Mouse (Mus musculus) thymus, postnatal 10 days (tissue): Measurements from ENCODE around the gene Gm20388.

Source experiments
- DNase-seq, 2 experiments: peaks; one replicate each; pipeline ENCODE4 v3.0.0; 2021; ENCODE audit warnings: low spot score in 2 of 2

The Gm20388 gene

DNA sequence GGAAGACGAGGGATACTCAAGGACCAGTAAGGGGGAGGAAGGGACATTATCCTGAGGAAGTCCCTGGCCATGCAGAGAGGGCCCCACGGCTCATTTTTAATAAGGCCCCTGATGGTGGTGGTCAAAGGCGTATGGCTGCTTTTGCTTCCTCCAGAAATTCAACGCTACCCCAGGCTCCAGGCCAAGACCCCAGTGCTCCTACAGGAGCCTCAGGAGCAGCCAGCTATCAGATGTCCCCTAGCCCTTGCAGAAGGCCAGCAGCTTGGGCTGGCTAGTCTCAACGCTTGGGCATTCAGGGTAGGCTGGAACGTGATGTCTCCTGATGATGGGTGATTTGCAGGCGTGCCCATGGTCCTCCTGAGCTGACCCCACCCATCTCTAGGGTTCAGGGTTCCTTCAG is 521.8 kb downstream of the Gm20388 start:
- DNase-seq = no peak

DNA sequence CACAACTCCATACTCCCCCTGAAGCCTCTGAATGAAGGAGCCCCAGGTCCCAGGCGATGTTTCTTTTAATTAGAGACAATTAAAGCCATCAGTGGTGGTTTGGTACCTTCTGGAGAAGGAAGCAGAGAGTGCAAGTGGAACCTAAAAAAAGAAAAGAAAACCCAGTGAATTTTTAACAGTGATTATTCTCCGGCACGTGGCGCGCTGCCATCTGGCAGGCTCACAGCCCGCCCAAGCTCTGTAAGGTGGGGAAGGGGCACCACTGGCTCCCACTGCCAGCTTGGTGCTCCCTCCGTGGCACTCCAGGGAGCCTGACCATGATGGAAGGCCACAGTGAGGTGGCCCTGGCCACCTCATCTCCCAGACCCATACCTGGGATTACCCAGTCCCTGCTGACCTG is 522.5 kb downstream of the Gm20388 start:
- DNase-seq = no peak

DNA sequence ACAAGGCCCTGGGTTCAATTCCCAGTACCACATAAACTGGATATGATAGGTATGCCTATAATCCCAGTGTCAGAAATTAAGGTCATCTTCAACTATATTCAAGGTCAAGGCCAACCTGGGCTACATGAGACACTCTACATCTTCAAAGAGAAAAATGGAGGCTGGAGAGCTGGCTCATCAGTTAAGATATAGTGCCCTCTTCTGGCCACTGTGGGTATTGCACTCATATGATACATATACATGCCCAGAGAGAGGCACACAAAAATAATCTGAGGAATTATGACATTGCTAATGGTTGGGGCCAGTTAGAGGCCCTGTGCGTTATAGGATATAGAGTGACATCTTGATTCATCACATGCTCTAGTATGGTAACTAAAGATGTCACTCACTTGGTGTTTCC is 523.1 kb downstream of the Gm20388 start:
- DNase-seq = no peak

DNA sequence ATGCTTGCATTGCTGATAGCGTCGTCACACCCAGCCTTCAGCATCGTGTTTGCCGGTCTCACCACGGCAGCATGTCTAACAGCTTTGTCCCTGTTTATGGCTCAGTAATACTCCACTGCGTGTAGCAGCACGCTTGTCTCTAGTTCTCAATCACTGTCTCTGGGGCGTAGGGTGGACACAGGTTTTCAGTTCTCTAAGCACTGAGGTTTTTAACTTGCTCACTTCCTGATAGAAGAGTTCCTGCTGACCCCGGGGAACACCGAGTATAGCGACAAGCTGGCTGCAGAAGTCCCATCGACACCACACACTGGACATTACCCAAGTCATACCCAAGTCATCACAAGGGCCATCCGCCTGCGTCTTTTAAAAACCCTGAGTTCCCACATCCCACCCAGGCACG is 525.1 kb downstream of the Gm20388 start:
- no peak for DNase-seq

DNA sequence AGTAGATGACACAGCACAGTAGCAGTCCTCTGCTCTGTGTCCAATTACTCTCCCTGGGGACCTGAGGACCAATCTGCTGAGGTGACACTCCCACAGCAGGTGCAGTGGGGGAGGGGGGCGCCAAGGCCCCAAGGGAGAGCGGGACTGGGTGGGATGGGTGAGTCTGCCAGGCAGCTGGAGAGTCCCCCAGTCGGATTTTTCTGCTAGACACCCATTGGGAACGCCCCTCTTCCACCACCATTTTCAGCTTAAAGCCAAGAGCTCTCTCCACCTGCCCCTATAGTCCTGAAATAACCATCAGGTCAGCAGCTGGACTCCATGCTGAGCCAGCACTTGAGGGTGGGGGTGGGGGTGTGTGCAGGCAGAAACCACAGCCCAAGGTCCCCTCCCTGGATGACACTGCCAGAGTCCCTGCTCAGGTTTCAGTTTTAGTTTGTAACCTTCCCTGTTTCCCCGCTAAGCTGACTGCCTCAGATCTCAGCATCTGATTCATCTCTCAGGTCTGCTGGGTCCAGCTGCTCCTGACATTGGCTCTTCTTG is 525.9 kb downstream of the Gm20388 start:
- no peak for DNase-seq

- DNase-seq = no peak
Measured at GRCm38 (mm10) chr8:120437207-120437606, 526.6 kb downstream of the Gm20388 start.

GRCm38 (mm10) chr8:120437666-120438395 is 527.2 kb downstream of the Gm20388 start:
- no peak for DNase-seq

GRCm38 (mm10) chr8:120439309-120439708 is 528.7 kb downstream of the Gm20388 start:
- no peak for DNase-seq

DNA sequence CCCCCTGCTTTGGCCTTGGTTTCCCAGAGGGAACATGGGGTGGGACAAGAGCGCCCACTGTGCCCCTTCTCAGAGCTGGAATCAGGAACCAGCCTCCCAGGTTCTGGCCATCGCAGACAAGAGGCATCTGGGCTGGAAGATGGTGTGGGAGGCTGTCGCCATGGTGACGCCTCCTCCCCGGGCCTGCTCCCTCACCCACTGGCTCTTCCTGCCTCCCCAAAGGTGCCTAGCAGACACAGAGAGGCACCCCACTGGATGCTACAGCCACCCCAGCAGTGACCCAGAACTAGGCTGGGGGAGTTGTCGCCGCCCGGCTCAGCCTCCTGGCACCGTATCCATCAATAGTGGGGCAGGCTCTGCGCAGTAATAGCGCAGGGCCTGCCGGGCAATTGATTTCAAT is 530.1 kb downstream of the Gm20388 start:
- DNase-seq = no peak

DNA sequence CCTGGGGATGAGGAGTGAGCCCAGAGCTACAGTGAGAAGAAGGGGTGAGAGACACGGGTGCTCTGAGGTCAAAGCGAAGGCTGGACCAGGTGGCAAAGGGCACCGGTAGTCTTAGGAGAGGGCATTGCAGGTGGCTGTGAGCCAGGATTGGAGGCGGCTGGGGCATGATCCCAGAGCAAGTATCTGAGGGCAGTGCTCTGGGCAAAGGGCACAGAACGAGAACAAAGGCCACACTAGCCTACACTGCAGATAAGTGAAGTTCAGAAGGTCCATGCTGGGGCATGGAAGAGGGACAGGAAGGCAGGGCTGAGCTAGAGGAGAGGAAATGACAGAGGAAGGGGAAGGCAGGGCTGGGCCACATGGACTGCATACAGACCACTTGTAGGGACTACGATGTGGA is 531.0 kb downstream of the Gm20388 start:
- DNase-seq = no peak

DNA sequence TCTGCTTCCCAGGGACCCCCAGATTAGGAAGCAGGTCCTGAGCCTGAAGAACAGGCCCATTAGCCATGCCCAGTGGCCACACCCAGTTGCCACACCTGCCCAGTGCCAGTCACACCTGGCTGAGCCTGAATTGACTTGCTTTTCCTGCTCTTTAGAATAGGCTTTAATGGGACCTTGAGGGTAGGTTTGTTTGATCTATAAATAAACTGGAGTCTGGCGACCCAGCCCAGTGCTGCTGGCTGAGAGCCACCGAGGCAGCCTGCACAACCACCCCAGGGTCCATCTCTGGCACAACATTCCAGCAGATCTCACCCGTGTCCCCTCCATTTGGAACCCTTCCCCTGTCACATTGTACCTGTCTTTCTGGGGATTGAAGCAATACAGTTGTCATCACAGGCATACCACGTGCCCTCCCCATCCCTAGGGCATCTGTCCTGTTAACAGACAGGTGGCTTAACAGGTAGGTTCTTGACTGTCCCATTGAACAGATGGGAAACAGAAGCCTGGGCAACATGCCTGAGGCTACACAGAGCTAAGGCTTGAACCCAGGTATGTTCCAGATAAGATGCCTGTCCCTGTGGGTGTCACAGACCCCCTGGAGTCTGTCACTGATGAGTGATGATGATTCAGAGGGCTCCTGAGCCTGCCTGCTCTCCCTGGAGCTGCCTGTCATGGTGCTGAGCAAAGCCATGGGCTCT is 531.8 kb downstream of the Gm20388 start:
- no peak for DNase-seq

GRCm38 (mm10) chr8:120445249-120445648 is 534.6 kb downstream of the Gm20388 start:
- DNase-seq = no peak

DNA sequence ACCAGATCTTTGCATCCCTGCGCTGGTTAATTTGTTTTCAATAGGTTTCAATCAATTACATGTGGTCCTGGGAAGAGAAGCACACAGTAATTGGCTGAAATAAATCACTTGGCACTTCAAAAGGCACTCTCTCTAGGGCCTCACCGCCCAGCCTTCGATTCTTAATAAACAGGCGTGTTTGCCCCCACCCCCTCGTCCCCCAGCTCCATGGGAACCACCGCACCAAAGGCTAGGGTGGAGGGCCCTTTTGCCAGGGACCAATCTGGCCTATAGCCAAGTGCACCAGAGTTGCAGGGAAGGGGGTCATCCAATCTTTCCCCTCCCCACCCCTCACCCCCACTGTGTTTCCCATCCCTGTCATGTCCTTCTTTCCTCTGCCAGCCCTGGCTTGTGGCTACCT is 537.5 kb downstream of the Gm20388 start:
- no peak for DNase-seq

- DNase-seq = no peak
Measured at GRCm38 (mm10) chr8:120449139-120449538, 538.5 kb downstream of the Gm20388 start.

DNA sequence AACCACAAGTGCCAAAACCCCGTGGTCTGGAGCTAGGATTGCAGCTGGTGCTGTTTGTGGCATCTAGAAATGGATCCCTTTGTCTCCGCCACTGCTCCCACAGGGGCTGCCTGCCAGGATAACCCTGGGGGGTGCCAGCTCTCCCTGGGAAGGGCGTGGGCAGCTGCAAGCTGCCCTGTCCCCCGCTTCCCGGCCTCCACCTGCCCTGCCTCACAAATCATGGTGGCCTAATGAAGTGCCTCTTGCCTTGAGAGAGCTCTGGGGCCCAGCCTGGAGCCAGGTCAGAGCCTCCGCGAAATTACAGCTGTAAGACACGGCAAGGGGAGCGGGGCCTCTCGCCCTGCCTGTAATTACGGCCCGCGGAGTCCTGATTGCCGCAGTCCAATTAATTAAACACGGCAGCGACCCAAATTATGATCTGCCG is 539.0 kb downstream of the Gm20388 start:
- no peak for DNase-seq

- no peak for DNase-seq
Measured at GRCm38 (mm10) chr8:120452111-120452510, 541.5 kb downstream of the Gm20388 start.

DNA sequence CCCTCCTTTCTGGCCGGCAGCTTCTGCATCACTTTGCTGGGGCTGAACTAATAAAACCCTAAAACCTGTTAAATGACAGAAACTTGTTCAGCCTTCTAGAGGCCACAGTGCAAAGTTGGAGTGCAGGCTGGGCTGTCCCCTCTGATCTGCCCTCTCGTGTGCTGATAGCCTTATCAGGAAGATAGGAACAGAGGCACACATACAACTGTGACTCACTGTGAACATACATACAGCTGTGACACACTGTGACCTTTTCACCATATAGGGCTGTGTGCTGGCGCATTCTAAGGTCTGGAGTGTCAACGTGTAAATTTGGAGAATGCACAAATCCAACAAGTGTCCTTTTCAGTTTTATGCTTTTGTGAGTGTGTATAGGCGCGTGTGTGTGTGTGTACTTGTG is 543.8 kb downstream of the Gm20388 start:
- DNase-seq = no peak

DNA sequence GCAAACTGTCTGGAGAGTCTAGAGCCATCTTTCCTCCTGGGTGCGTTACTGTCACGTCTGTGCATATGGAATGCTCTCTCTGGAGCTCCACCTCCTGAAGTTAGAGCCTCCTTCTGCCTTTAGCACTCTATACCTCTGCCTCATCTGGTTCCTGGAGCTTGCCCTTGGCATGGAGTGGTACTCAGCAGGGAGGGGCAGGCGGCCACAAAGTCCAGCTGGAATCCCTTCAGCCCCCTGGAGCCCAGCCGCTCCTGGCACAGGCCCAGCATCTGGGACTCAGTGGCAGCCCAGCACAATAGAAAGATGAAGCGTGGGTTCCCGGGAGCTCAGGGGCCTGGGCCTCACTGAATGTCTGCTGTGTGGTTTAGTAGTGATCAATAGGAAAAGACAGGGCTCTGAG is 549.7 kb downstream of the Gm20388 start:
- DNase-seq = no peak

DNA sequence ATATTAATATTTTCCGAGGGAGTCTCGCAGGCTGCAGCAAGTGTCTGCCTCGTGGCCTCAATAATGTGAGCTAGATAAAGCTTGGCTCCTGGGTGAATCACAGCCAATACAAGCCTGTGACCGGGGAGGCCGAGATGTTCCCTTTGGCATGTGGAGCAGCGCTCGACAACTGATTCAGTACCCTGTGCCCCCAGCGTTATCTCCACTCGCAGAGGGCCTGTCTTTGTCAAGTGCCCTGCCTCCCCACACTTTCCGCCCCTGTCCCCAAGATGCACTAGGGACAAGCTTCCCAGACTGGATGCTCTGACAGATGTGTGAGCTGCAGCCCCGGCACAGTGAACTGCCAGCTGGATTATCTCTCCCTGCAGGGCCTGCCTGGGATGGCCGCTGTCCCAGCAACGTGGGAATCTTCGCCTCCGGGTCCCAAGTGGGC is 551.5 kb downstream of the Gm20388 start:
- DNase-seq = no peak

GRCm38 (mm10) chr8:120462611-120463010 is 552.0 kb downstream of the Gm20388 start:
- DNase-seq = no peak

- DNase-seq = no peak
Measured at GRCm38 (mm10) chr8:120463918-120464584, 553.4 kb downstream of the Gm20388 start.

- DNase-seq = no peak
Measured at GRCm38 (mm10) chr8:120464585-120464937, 553.9 kb downstream of the Gm20388 start.

DNA sequence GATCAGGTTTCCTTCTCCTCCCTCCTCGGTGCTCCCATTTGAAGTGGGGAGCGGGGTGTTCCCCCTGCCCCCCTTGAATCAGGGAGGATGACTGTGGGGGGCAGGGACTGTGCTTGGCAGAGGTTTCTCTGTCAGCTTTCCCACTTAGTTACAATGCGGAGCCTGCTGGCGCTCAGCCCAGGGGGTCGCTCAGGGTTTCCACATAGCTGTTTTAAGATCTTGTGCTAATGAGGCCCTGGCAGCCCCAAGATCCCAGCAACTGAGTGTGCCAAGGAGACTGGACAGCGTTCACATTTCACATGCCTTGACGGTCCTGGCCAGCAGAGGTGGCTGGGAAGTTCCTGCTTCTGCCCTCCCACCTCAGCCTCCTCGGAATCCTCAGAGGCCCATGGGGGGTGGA is 555.1 kb downstream of the Gm20388 start:
- no peak for DNase-seq
